Mouse (Mus musculus) spleen, adult 10 weeks (tissue): Measurements from ENCODE around the gene Tmf1. TPM values are rescaled to one million over a fixed set of nuclear protein-coding genes. Genes with fewer than 3 reads are reported as not detected.

Experiments used
- polyA plus RNA-seq: library from polyadenylated mRNA; stranded (reverse); fragments of 350-450 nt; fragmentation: Illumina TruSeq; extraction: RNeasy Lipid Tissue Mini Kit (QIAGEN cat#74804); gene quantifications from one replicate; pipeline ENCODE4 v1.2.3, GENCODE M21; 2015; ENCODE audit warnings: low replicate concordance; ENCODE audit not compliant: insufficient read depth

Gene Tmf1
- 46.2 TPM for polyA plus RNA-seq

DNA sequence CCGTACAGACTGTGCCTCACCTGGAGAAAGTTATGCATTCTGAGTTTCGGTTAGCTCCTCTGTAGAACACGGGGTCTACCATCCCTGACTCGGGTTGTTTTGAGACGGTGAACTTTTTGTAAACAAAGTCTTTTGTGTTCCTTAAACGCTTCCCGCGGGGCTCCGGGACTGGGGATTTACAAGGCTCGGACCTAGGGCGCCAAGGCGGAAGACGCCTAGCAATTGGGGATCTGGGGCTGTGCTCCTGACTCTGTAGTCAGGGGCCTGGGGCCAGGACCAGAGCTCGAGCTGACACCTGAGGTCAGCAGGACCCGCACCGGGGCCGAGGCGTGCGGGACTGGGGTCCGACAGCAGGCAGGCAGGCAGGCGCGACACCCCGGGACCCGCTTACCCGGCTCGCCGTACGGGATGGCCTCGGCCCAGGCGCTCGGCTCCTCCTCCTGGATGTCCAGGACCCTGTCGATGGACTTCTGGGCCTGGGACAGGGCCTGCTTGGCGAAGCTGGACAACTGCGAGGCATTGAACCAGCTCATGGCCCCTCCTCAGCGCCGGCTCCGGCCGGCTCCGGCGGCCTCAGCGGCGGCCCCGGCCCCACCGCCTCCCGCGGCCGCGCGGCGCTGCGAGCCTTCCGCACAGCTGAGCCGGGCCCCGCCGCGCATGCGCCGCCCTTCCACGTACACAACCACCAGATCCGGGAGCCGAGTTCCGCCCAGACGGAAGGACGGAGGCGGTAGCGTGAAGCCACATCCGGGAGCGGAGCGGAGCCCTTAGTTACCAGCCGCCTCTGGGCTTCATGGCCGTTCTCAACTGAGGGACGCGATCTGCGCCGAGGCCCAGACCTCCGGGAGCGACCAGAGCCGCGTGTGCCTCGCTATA is at the start of gene Tmf1:
Tmf1 (minus strand) TSS at position 632 of the 876 bp plus-strand sequence.

DNA sequence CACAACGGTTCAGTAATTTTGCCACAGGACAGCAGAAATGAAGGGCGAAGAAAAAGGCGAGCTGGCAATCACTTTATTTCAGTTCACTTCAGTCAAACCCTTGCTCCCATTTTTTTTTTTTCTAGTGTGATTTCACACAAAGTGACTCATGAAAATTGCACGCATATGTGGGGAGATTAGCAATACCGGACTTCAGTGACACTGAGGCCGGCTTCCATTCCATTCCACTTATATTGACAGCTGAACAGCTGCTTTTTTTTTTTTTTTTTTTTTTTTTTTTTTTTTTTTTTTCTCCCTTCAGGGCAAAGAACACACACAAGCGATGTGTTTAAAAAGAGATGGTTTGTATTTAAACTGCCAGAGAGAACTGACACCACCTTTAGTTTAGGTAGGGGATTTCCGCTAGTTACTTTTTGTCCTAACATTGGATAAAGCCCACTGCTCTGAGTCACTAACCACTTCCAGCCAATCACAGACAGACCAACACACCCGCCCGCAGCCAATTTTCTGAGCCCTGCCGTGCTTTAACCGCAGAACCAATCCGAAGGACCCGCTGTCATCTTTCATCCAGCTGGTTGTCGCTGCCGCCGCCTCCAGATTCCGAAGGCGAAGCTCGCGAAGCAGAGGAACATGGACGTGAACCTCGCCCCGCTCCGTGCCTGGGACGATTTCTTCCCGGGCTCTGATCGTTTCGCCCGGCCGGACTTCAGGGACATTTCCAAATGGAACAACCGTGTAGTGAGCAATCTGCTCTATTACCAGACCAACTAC is 31.5 kb upstream of the Tmf1 start, which contains the start of gene Arl6ip5:
Arl6ip5 (plus strand) TSS at position 499 of the 771 bp plus-strand sequence.

DNA sequence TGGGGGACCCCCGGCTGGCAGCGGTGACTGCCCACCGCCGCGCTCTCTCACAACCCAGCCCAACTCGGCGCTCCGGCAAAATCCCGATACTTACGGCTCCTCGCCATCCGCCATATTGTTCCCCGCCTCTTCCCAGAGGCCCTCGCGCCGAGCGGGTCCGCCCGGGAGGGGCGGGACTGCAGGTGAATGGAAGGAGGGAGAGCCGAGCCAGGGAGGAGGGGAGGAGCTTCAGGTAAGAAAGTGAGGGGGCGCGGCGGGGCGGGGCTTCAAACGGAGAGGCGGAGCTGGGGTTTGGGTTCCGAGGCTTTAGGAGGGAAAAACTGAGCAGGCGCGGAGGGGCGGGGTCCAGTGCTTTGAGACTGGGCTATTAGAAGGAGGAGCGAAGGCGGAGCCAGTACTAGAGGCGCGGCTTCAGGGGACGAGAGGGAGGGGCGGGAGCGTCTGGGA is 26.5 kb upstream of the Tmf1 start, which contains the start of gene Uba3:
Uba3 (minus strand) TSS at position 209 of the 447 bp plus-strand sequence.

DNA sequence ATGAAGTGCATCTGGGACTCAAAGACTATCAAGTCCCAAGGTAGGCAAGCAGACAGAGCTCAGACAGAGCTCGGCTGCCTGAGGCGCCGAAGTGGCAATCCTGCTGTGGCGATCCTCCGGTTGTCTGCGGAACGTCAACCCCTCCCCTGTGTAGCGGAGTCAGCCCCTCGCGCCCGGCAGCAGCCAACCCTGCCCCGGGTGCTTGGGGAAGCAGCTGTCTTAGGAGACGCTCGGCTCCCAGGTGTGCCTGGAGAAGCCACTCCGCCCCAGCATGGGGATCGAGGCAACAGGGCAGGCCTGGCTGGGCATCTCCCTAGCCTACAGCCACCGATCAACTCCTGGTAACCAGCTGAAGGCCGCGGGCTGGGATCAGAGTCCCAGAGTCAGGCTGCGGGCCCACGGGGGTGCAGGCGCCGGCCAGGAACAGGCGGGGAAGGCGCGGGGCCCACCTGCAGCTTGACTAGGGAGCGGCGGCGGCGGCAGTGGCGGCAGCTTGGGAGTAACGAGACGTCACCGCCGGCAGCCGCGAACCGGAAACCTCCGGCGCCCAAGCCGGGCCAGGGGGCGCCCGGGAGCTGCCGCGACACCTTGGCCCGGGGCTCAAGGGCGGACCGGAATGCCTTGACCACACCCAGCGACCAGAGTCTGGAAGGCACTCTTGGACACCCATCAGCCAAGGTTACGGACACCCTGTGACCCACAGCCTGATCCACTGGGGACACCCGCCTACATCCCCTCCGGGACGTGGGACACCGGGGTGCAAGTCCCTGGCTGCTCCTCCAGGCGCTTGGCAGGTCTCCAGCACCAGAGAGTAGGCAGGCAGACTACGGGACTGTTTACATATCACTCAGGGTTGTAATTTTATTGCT is 30.3 kb downstream of the Tmf1 start, which contains the start of gene Eogt:
Eogt (minus strand) TSS at position 800 of the 869 bp plus-strand sequence.

Other genes with a start within 250 kb of the Tmf1 start
- gene Fam19a4, start 118.7 kb downstream of the Tmf1 start, polyA plus RNA-seq: not detected
- gene Eogt, start 29.9 kb downstream of the Tmf1 start, polyA plus RNA-seq: 14.2 TPM
- 67.8 TPM for gene Uba3, start 26.5 kb upstream of the Tmf1 start, polyA plus RNA-seq
- 183 TPM for gene Arl6ip5, start 31.6 kb upstream of the Tmf1 start, polyA plus RNA-seq
- gene Lmod3, start 73.6 kb upstream of the Tmf1 start, polyA plus RNA-seq: not detected